Mouse (Mus musculus) liver, embryonic 14.5 days (tissue): ENCODE data around the gene Adi1. TPM values are rescaled to one million over a fixed set of nuclear protein-coding genes. Genes with fewer than 3 reads are reported as not detected.

Experiments
- ATAC-seq: fragments of 200-750 bp; cut with Nextera tagmentation; 2 replicates; pipeline ENCODE4 v1.8.0; 2017; ENCODE audit warnings: moderate number of reproducible peaks, mild to moderate bottlenecking, moderate library complexity; ENCODE audit not compliant: insufficient read depth
- DNase-seq, 3 experiments: peaks; one replicate each; pipeline ENCODE4 v3.0.0-alpha.2; 2012 to 2013; ENCODE audit warnings: low read depth in 3 of 3, low spot score in 3 of 3
- H3K27ac ChIP-seq: fragments of 300-500 bp; sonication (generic); 2 replicates; pipeline ENCODE4 v1.5.1; 2014; ENCODE audit warnings: moderate library complexity, mild to moderate bottlenecking, control low read depth, inconsistent platforms
- H3K27me3 ChIP-seq: fragments of 300-500 bp; sonication (generic); 2 replicates; pipeline ENCODE4 v1.6.1; 2014; ENCODE audit warnings: mild to moderate bottlenecking, low read length, moderate library complexity; ENCODE audit not compliant: control insufficient read depth, insufficient read depth
- H3K36me3 ChIP-seq: fragments of 300-500 bp; sonication (generic); replicated peaks from 2 replicates; pipeline ENCODE4 v1.6.1; 2014; ENCODE audit warnings: low read depth; ENCODE audit not compliant: control insufficient read depth, insufficient read depth
- H3K4me1 ChIP-seq, 2 experiments: fragments of 200-500 bp in 1 of 2; fragments of 300-500 bp in 1 of 2; sonication (generic) in 1 of 2; replicated peaks; 2 replicates each; pipeline ENCODE4 v1.6.1; 2012 to 2014; ENCODE audit warnings: antibody characterized with exemption in 1 of 2, inconsistent platforms in 1 of 2, low read length in 1 of 2; ENCODE audit not compliant: control insufficient read depth in 2 of 2, insufficient read depth in 2 of 2
- H3K4me2 ChIP-seq: fragments of 300-500 bp; sonication (generic); 2 replicates; pipeline ENCODE4 v1.6.1; 2014; ENCODE audit warnings: low read depth, mild to moderate bottlenecking, control low read depth, moderate library complexity
- H3K4me3 ChIP-seq, 2 experiments: fragments of 200-500 bp in 1 of 2; fragments of 300-500 bp in 1 of 2; sonication (generic) in 1 of 2; 2 replicates each; pipeline ENCODE4 v1.5.1; 2012 to 2014; ENCODE audit warnings: low read depth in 2 of 2, low read length in 2 of 2, mild to moderate bottlenecking in 2 of 2, control low read depth in 1 of 2, inconsistent platforms in 1 of 2, moderate library complexity in 1 of 2; ENCODE audit not compliant: insufficient read depth in 1 of 2
- H3K9ac ChIP-seq: fragments of 300-500 bp; sonication (generic); replicated peaks from 2 replicates; pipeline ENCODE4 v1.6.1; 2014; ENCODE audit warnings: mild to moderate bottlenecking, control low read depth, moderate library complexity
- H3K9me3 ChIP-seq: fragments of 300-500 bp; sonication (generic); 2 replicates; pipeline ENCODE4 v1.6.1; 2016; ENCODE audit warnings: low read length, mixed read lengths; ENCODE audit not compliant: control insufficient read depth
- CTCF ChIP-seq: IDR thresholded peaks from 2 replicates; pipeline ENCODE4 v1.5.1; 2016; ENCODE audit warnings: antibody characterized with exemption, low read depth, control low read depth
- EP300 ChIP-seq: IDR thresholded peaks from 2 replicates; pipeline ENCODE4 v1.6.1; 2016; ENCODE audit warnings: antibody characterized with exemption, low read depth
- WGBS: fragments of 180-500 bp; shearing (Covaris S2); extraction: QIAGEN DNeasy Blood & Tissue Kit; methylation state at CpG from one replicate; pipeline ENCODE4 v1.1.7; 2014; ENCODE audit not compliant: insufficient replicate concordance; 5-methylcytosine and 5-hydroxymethylcytosine counted together
- polyA plus RNA-seq, 2 experiments: library from polyadenylated mRNA; depleted of rRNA in 1 of 2; stranded (reverse) in 1 of 2; unstranded in 1 of 2; fragments of >200 nt; fragmentation: Nextera tagmentation in 1 of 2; extraction: Ambion mirVana in 1 of 2; gene quantifications; 2 replicates each; pipeline versions ENCODE4 v1.2.1 to v1.2.3; 2012 to 2014

The Adi1 gene
- polyA plus RNA-seq (2012; rRNA removed) (13.0 and 17.2 TPM in 2 replicates), polyA plus RNA-seq (2014; fragmentation: Nextera tagmentation; extraction: Ambion mirVana) (41.0 and 46.2 TPM in 2 replicates)

DNA sequence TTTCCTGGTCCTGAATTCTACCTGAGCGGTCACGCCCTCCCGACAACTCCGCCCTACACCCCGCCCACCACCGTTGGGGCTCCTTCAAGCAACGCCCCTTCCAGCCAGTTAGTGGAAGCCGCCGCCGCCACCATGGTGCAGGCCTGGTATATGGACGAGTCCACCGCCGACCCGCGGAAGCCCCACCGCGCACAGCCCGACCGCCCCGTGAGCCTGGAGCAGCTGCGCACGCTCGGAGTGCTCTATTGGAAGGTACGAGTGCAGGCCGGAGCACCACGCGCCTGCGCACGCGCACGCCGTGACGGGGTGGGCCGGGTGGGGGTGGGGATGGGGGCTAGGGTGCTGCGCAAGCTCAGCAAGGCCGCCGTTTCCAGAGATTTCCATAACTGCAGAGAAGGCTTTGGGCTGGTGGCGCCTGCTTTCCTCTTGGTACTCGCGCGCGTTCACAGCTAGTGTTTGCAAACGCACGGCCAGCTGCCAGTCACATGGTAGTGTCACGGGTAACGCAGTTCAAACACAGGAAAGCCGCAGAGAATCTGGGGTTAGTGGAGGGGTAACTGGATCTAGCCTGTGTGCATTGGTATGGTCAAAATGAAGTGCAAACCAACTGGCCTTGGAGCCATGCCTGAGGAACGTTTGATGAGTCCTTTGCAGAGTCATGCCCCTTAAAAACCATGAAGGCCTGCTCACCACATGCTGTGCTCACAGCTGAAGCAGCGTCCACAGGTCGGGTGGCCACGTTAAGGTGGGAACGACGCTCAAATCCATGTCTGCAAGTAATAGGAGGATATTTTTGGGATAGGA lies at the start of gene Adi1:
Gene Adi1 (plus strand): TSS at position 111 of the 804 bp plus-strand sequence.
- ATAC-seq (peak; percentile 88), DNase-seq (peak; percentile 48 to 66 (median 50))
- peaks cover 0 to 13% of the 10 kb centered on the region in 2 experiments; a peak in 3 of 4 replicates for H3K4me1 ChIP-seq
- 2% methylated on average over 53 of the region's 53 CpGs for WGBS
- peak within 1 kb of the TSS; percentile 62 for H3K9ac ChIP-seq
- no peaks in the 10 kb centered on the region for H3K27me3 ChIP-seq
- H3K4me2 ChIP-seq = peak within 1 kb of the TSS; percentile 71
- H3K9me3 ChIP-seq = no peaks in the 10 kb centered on the region
- peak within 1 kb of the TSS; percentile 64 to 67 for H3K4me3 ChIP-seq
- no peaks in the 10 kb centered on the region for H3K36me3 ChIP-seq
- peak within 1 kb of the TSS; percentile 39 for H3K27ac ChIP-seq
- TF ChIP-seq EP300 (no peak), CTCF (no peak)

DNA sequence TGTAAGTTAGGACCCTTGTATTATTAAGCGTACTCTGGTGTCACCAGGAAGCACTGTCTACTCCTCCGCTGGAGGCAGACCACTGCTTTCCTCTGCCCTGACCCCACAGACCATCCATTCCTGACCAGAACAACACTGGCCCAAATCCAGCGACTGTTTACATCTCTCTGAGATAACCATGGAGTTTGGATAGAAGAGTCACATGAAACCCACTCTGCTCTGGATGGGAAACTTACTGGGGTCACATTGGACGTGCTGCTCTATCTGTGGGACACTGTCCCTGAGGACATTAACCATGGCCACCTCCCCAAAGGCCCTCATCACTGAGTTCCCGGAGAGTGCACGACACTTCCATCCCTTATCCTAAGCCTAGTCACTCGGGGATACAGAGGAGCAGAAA lies 49.6 kb upstream of the Adi1 start:
- H3K36me3 ChIP-seq = peaks cover 20% of the 10 kb centered on the region
- no peak overlapping the region for H3K9ac ChIP-seq
- H3K27me3 ChIP-seq = no peaks in the 10 kb centered on the region
- WGBS = 65% methylated on average over 7 of the region's 7 CpGs
- no peaks in the 10 kb centered on the region for H3K9me3 ChIP-seq
- no peak overlapping the region for H3K4me2 ChIP-seq
- DNase-seq = no peak
- H3K27ac ChIP-seq = no peak overlapping the region
- peaks cover 4 to 17% of the 10 kb centered on the region in 2 experiments; a peak in 3 of 4 replicates for H3K4me1 ChIP-seq
- H3K4me3 ChIP-seq = no peak overlapping the region
- no peak for ATAC-seq
- no peak for TF ChIP-seq EP300
- no peak for TF ChIP-seq CTCF

DNA sequence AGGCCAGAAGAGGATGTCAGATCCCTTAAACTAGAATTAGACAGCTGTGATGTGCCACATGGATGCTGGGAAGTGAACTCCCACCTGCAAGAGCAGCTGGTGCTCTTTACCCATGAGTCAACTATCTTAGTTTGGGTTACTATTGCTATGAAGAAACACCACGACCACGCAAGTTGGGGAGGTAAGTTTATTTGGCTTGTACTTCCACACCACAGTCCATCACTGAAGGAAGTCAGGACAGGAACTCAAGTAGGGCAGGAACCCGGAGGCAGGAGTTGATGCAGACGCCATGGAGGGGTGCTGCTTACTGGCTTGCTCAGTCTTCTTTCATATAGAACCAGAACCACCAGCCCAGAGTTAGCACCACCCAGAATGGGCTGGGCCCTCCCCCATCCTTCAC lies 47.9 kb upstream of the Adi1 start:
- H3K36me3 ChIP-seq = peaks cover 37% of the 10 kb centered on the region
- H3K4me3 ChIP-seq = no peak overlapping the region
- H3K27me3 ChIP-seq = no peaks in the 10 kb centered on the region
- TF ChIP-seq EP300 = no peak
- no peak overlapping the region for H3K4me2 ChIP-seq
- H3K9ac ChIP-seq = no peak overlapping the region
- no peak for DNase-seq
- no peak overlapping the region for H3K27ac ChIP-seq
- peaks cover 1 to 11% of the 10 kb centered on the region in 2 experiments; a peak in 3 of 4 replicates for H3K4me1 ChIP-seq
- ATAC-seq = no peak
- H3K9me3 ChIP-seq = no peaks in the 10 kb centered on the region
- WGBS = 50% methylated on average over 4 of the region's 4 CpGs

DNA sequence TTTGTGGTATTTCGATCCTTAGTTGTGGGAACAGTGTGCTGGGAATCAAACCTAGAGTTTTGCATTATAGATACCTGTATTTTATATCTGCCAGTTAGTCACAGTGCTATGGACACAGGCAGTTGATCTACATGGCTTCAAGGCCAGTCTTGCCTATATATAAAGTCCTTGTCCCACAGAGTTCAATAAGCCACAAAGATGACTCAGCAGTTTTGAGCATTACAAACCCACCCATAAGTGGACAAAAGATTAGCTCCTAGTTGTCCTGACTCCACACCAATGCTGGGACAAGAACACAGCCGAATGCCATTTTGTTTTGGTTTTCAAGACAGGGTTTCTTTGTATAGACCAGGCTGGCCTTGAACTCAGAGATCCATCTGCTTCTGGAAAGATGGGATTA lies 46.6 kb upstream of the Adi1 start:
- Histone ChIP-seq H3K4me2 (no peak overlapping the region), H3K27ac (no peak overlapping the region), H3K4me1 (peaks cover 0 to 16% of the 10 kb centered on the region in 2 experiments; a peak in 3 of 4 replicates), H3K9ac (no peak overlapping the region), H3K9me3 (no peaks in the 10 kb centered on the region), H3K27me3 (no peaks in the 10 kb centered on the region), H3K4me3 (no peak overlapping the region), H3K36me3 (peaks cover 51% of the 10 kb centered on the region)
- WGBS = 71% methylated on average over 2 of the region's 2 CpGs
- no peak for DNase-seq
- TF ChIP-seq CTCF = no peak
- TF ChIP-seq EP300 = no peak
- ATAC-seq = no peak

DNA sequence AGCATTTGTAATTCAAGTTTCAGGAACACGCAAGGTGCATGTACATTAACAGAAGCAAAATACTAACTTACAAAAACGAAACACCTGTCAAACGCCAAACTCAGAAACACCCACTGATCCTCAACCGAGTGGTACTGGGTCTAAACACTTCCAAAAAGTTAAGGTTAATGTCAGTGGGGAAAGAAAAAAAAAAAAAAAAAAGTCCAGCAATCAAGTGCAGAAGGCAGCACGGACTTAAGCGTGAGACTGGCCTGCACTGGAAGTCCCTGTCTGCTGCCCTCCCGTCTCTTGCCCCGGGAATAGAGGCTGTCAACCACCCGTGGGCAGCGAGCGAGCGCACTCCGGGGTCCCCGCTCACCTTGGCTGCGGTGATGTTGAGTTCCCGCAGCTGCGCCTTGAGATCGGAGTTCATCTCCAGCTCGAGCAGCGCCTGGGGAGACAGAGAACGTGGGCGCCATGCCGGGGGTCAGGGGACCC lies 39.9 kb upstream of the Adi1 start:
- TF ChIP-seq CTCF (no peak), EP300 (no peak)

More for the DNA sequence above, 39.9 kb upstream of the Adi1 start:
- ATAC-seq = peak; percentile 36
- peak overlapping the region; percentile 86 to 94 for H3K4me3 ChIP-seq
- peak overlapping the region; percentile 76 for H3K4me2 ChIP-seq
- no peak for DNase-seq
- no peaks in the 10 kb centered on the region for H3K27me3 ChIP-seq
- H3K36me3 ChIP-seq = peaks cover 44% of the 10 kb centered on the region
- H3K9me3 ChIP-seq = no peaks in the 10 kb centered on the region
- peaks cover 0 to 23% of the 10 kb centered on the region in 2 experiments; a peak in 3 of 4 replicates for H3K4me1 ChIP-seq
- H3K27ac ChIP-seq = peak overlapping the region; percentile 35
- under 1% methylated on average over 23 of the region's 23 CpGs for WGBS
- peak overlapping the region; percentile 99 for H3K9ac ChIP-seq
